Mouse (Mus musculus) thymus, postnatal 10 days (tissue): ENCODE measurements around the gene Atxn7l1.
A peak's percentile ranks its signal among the peaks of the same experiment; 100 is the strongest.

Source experiments
- DNase-seq, 2 experiments: peaks; one replicate each; pipeline ENCODE4 v3.0.0; 2021; ENCODE audit warnings: low spot score in 2 of 2

Gene Atxn7l1

GRCm38 (mm10) chr12:33273147-33273546 is 125.7 kb downstream of the Atxn7l1 start:
- DNase-seq: no peak

- no peak for DNase-seq
Measured at GRCm38 (mm10) chr12:33273668-33274067, 126.2 kb downstream of the Atxn7l1 start.

- no peak for DNase-seq
Measured at GRCm38 (mm10) chr12:33276028-33276427, 128.5 kb downstream of the Atxn7l1 start.

DNA sequence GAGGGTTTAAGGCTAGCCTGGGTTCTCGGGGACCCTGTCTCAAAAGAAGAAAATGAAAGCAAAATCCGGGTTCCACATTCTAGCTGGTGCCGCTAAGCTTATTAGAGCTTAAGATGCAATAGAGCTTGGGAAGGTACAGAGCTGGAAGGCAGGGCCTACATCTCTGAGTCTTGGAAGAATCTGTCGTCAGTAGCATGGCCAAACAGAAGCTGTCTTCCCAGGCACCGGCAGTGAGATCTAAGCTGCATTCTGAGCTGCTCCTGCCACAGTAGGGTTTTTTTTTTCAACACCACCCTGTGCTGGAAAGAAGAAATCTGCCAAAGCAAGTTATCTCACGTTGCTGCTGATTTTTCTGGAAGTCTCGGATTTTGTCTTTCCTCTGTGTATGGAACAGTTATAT is 129.9 kb downstream of the Atxn7l1 start:
- DNase-seq: no peak

DNA sequence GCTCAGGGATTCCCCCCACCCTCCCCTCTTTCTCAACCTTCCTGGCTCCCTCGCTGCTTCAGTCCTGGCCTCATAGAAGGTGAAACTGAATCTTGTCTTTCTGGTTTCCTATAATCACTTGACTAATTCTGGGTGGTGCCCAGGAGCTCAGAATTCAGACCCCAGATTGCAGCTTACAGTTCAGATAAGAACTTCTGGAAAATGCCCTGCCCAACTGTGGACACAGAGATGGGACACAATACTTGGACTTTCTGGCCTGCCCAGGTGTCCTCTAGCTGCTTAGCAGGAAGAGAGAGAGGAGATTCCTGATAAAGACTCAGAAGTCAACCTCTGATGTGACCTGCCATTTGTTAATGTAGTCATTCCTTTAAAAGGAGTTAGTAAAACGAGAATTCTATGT is 131.7 kb downstream of the Atxn7l1 start:
- DNase-seq: no peak

GRCm38 (mm10) chr12:33280805-33281204 is 133.3 kb downstream of the Atxn7l1 start:
- DNase-seq: peak; percentile 62 to 86

- DNase-seq: no peak
Measured at GRCm38 (mm10) chr12:33284344-33284936, 136.9 kb downstream of the Atxn7l1 start.

GRCm38 (mm10) chr12:33285354-33285753 is 137.9 kb downstream of the Atxn7l1 start:
- DNase-seq: no peak

GRCm38 (mm10) chr12:33285933-33286649 is 138.6 kb downstream of the Atxn7l1 start:
- DNase-seq: no peak

DNA sequence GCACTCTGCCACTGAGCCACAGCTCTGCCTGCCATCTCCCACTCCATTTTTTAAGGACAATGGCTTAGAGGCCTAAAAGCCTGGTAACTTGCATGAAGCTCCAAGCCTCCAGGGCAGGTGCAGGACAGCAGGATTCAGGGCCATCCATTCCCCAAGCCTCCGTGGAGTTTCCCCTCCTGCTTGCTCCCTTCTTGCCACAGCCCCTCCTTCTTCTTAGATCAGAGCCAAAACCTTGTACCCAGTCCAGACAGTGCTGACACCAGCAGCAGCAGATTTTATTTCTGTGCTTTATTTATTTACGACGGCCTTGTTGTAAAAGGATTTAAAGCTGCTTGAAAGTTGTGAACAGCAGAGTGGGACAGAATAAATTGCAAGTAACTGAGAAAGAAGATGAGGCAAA is 140.2 kb downstream of the Atxn7l1 start:
- no peak for DNase-seq

GRCm38 (mm10) chr12:33288746-33289145 is 141.3 kb downstream of the Atxn7l1 start:
- DNase-seq: no peak

GRCm38 (mm10) chr12:33302070-33302469 is 154.6 kb downstream of the Atxn7l1 start:
- DNase-seq: peak; percentile 71 to 72

- peak; percentile 54 to 60 for DNase-seq
Measured at GRCm38 (mm10) chr12:33302523-33303383, 155.3 kb downstream of the Atxn7l1 start.

DNA sequence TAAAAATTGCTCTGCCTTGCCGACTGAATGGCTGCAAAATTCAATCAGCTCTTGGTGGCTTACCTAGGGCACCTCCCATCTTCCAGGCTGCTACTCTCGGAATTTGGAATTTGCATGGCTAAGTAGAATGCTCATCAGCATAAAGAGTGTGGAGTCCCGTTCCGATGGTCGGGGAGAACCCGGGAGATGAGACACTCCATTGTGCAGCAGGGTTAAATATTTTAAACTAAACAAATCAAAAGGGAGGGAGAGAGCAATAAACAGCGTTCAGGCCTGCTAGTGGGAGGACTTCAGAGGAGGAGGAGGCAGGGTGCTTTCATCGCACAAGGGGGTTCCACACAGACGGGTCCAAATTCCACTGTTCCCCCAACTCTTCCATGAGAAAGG is 155.9 kb downstream of the Atxn7l1 start:
- peak in 1 of 2 experiments; percentile 11 for DNase-seq

DNA sequence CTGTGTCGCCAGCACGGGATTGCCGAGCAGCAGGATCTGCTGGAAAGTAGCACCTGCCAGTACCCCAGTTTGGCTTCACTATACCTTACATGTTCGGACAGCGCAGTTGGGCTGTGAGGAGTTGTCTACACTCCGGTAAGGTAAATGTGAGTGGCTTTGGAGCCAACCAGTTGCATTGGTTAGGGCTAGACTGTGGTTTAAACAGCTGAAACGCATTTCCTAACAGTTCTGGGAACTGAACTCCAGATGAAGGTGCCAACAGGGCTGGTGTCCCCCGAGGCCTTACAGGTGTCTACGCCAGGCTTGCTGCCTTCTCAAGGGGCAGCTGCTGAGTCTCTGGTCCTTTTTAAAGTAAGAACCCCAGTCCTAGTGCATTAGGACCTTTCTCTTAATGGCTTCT is 157.6 kb downstream of the Atxn7l1 start:
- peak in 1 of 2 experiments; percentile 7 for DNase-seq

GRCm38 (mm10) chr12:33306476-33306875 is 159.0 kb downstream of the Atxn7l1 start:
- DNase-seq: no peak

DNA sequence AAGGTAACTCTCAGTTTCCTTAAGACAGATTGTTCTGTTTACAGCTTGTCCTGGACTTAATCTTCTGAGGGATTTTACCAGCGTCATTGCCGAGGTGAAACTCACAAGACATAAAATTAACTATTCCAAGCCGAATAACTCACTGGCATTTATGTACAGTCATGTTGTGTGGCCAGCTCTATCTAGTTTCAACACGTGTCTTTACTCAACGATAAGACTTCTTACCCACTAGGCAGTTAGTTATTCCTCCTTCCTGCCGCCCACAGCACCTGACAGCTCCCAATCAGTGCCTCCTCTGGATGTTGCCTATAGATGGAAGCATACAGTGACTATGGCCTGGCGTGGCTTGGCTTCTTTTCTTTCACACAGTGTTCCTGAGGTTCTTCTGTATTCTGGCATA is 161.2 kb downstream of the Atxn7l1 start:
- DNase-seq: no peak

DNA sequence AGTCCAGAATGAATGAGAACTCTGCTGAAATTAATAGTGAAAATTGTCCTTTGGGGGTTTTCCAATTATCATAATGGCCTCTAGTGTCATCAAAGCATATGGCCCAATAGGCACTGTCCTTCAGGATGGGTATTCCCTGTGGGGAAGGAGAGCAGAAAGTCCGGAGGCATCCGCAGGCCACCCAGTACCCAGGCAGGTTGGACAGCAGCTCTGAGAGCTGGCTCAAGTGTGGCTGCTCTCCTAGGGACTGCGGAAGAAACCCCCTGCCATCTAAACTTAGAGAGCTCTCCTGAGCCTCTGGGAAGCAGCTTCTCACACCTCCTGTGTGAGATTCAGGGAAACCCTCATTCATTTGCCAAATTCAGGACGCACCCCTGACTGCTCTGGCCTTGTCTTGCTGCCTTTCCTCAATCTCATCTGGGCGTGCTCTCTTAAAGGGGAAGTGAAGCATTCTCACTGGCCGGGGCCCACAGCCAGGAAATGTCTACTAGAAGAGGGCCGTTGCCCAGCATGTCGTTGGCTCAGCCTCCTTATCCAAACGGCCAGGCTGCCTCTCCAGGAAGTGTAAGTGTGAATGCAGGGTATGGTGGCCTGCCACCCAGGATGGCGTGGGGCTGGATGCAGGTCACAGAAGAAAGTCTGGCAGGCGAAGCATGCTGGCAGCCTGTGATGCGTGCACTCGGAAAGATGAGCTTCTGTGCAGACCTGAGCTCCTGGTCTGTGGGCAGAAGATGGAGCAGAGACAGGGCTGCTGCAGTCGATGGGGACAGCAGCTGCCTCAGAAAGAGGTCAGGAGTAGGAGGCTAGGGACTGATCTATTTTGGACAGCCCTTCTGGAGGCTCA is 166.6 kb downstream of the Atxn7l1 start:
- DNase-seq: peak; percentile 56

DNA sequence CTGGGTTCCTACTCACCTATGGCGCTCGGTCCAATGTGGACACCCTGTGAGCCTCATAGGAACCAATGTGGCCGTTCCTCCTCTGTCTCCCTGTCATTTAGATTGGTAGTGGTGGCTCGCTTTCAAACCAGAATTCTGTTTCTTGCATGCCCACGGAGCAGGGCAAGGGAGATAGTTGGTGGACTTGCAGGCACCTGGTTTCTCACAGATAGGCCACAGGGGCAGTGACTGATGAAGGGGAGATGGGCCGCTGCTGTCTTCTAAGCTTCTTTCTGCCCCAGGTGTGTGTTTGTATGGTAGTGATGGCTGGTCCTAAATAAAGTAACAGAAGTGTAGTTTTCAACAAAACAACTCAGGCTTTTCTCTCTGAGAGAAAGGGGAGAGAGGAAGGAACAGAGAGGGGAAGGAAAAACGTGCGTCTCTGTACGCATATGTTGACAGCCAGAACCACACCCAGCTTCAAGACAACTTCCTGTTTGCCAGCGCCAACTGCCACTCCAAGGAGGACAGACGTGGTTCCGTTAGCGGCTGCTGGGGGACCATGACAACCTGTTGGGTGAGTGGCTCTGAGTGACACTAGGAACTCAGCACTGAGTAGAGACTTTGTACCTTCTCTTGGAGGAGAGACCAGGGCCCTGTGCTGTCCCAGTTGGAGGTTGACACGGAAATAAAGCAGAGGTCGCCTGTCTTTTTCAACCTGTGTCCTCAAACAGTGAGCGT is 167.6 kb downstream of the Atxn7l1 start:
- DNase-seq: peak; percentile 77 to 81

GRCm38 (mm10) chr12:33315804-33316203 is 168.3 kb downstream of the Atxn7l1 start:
- DNase-seq: peak; percentile 33 to 38
